Mouse (Mus musculus): ENCODE data around the gene Chfr.

Gene Chfr

GRCm38 (mm10) chr5:110135293-110136086, at the start of gene Chfr:
Gene Chfr, plus strand, starts transcription at chr5:110135842.
- peak; percentile 99 for DNase-seq

GRCm38 (mm10) chr5:110086161-110086866, 49.3 kb upstream of the Chfr start:
- no peak for DNase-seq

GRCm38 (mm10) chr5:110091546-110091945, 44.1 kb upstream of the Chfr start:
- no peak for DNase-seq

- DNase-seq, result peak; percentile 88 to 89
Observed at GRCm38 (mm10) chr5:110094030-110094846, 41.4 kb upstream of the Chfr start, which contains the start of gene Gm35315. Gene Gm35315, minus strand, starts transcription at chr5:110094420.

- DNase-seq, result no peak
Observed at GRCm38 (mm10) chr5:110094847-110095213, 40.8 kb upstream of the Chfr start.

GRCm38 (mm10) chr5:110098991-110099477, 36.6 kb upstream of the Chfr start:
- DNase-seq, result no peak

- peak in 1 of 2 experiments; percentile 64 for DNase-seq
Observed at GRCm38 (mm10) chr5:110099656-110100580, 35.7 kb upstream of the Chfr start, which contains the start of gene Plcxd1. Gene Plcxd1, plus strand, starts transcription at chr5:110099969.

- peak in 1 of 2 experiments; percentile 25 for DNase-seq
Observed at GRCm38 (mm10) chr5:110100921-110101631, 34.6 kb upstream of the Chfr start.

GRCm38 (mm10) chr5:110101716-110102347, 33.8 kb upstream of the Chfr start:
- DNase-seq, result peak in 1 of 2 experiments; percentile 69

- DNase-seq, result no peak
Observed at GRCm38 (mm10) chr5:110102429-110102828, 33.2 kb upstream of the Chfr start.

- no peak for DNase-seq
Observed at GRCm38 (mm10) chr5:110102853-110103625, 32.6 kb upstream of the Chfr start.

- no peak for DNase-seq
Observed at GRCm38 (mm10) chr5:110103901-110104615, 31.6 kb upstream of the Chfr start.

- DNase-seq, result no peak
Observed at GRCm38 (mm10) chr5:110104616-110105380, 30.8 kb upstream of the Chfr start.

- peak in 1 of 2 experiments; percentile 15 for DNase-seq
Observed at GRCm38 (mm10) chr5:110106140-110106871, 29.3 kb upstream of the Chfr start.

- peak in 1 of 2 experiments; percentile 34 for DNase-seq
Observed at GRCm38 (mm10) chr5:110106901-110107564, 28.6 kb upstream of the Chfr start.

GRCm38 (mm10) chr5:110107581-110108304, 27.9 kb upstream of the Chfr start, which contains the start of gene Gtpbp6:
Gene Gtpbp6, minus strand, starts transcription at chr5:110108197.
- peak; percentile 94 to 97 for DNase-seq

All from kidney, adult 8-10 months (tissue).